Mouse (Mus musculus): ENCODE results near the gene Ociad2. TPM values are rescaled to one million over a fixed set of nuclear protein-coding genes. Genes with fewer than 3 reads are reported as not detected.

Gene Ociad2
- total RNA-seq, 2 experiments from 2014 or later: not detected

GRCm38 (mm10) chr5:73310401-73310800, 30.4 kb downstream of the Ociad2 start:
- peak; percentile 54 for ATAC-seq (replicated peaks; ENCODE audit: low FRiP score, poor library complexity, severe bottlenecking)

GRCm38 (mm10) chr5:73309496-73309895, 31.3 kb downstream of the Ociad2 start:
- ATAC-seq (replicated peaks; ENCODE audit: low FRiP score, poor library complexity, severe bottlenecking): no peak

GRCm38 (mm10) chr5:73307297-73307696, 33.5 kb downstream of the Ociad2 start:
- no peak for ATAC-seq (replicated peaks; ENCODE audit: low FRiP score, poor library complexity, severe bottlenecking)

GRCm38 (mm10) chr5:73306486-73306885, 34.3 kb downstream of the Ociad2 start:
- ATAC-seq (replicated peaks; ENCODE audit: low FRiP score, poor library complexity, severe bottlenecking): no peak

GRCm38 (mm10) chr5:73304507-73304906, 36.3 kb downstream of the Ociad2 start:
- no peak for ATAC-seq (replicated peaks; ENCODE audit: low FRiP score, poor library complexity, severe bottlenecking)

- 0 out of 2 replicates have a peak, but pooled peaks have one; percentile 27 for ATAC-seq (replicated peaks; ENCODE audit: low FRiP score, poor library complexity, severe bottlenecking)
Observed at GRCm38 (mm10) chr5:73301601-73302307, 39.1 kb downstream of the Ociad2 start.

- no peak for ATAC-seq (replicated peaks; ENCODE audit: low FRiP score, poor library complexity, severe bottlenecking)
Observed at GRCm38 (mm10) chr5:73295916-73296315, 44.9 kb downstream of the Ociad2 start.

- no peak for ATAC-seq (replicated peaks; ENCODE audit: low FRiP score, poor library complexity, severe bottlenecking)
Observed at GRCm38 (mm10) chr5:73295016-73295415, 45.8 kb downstream of the Ociad2 start.

GRCm38 (mm10) chr5:73293458-73293827, 47.4 kb downstream of the Ociad2 start:
- ATAC-seq (replicated peaks; ENCODE audit: low FRiP score, poor library complexity, severe bottlenecking): no peak

GRCm38 (mm10) chr5:73292502-73293457, 48.0 kb downstream of the Ociad2 start, which contains the start of gene Ociad1:
Gene Ociad1, plus strand, starts transcription at chr5:73292784.
- ATAC-seq (replicated peaks; ENCODE audit: low FRiP score, poor library complexity, severe bottlenecking): peak; percentile 96

- ATAC-seq (replicated peaks; ENCODE audit: low FRiP score, poor library complexity, severe bottlenecking): no peak
Observed at GRCm38 (mm10) chr5:73289900-73290299, 50.9 kb downstream of the Ociad2 start.

- no peak for ATAC-seq (replicated peaks; ENCODE audit: low FRiP score, poor library complexity, severe bottlenecking)
Observed at GRCm38 (mm10) chr5:73286603-73287002, 54.2 kb downstream of the Ociad2 start.

GRCm38 (mm10) chr5:73285470-73285978, 55.3 kb downstream of the Ociad2 start:
- ATAC-seq (replicated peaks; ENCODE audit: low FRiP score, poor library complexity, severe bottlenecking): no peak

- no peak for ATAC-seq (replicated peaks; ENCODE audit: low FRiP score, poor library complexity, severe bottlenecking)
Observed at GRCm38 (mm10) chr5:73284046-73284445, 56.8 kb downstream of the Ociad2 start.

- no peak for ATAC-seq (replicated peaks; ENCODE audit: low FRiP score, poor library complexity, severe bottlenecking)
Observed at GRCm38 (mm10) chr5:73280567-73280850, 60.3 kb downstream of the Ociad2 start.

- ATAC-seq (replicated peaks; ENCODE audit: low FRiP score, poor library complexity, severe bottlenecking): no peak
Observed at GRCm38 (mm10) chr5:73279732-73280566, 60.9 kb downstream of the Ociad2 start.

GRCm38 (mm10) chr5:73279190-73279589, 61.6 kb downstream of the Ociad2 start:
- no peak for ATAC-seq (replicated peaks; ENCODE audit: low FRiP score, poor library complexity, severe bottlenecking)

- ATAC-seq (replicated peaks; ENCODE audit: low FRiP score, poor library complexity, severe bottlenecking): no peak
Observed at GRCm38 (mm10) chr5:73274941-73275340, 65.9 kb downstream of the Ociad2 start.

GRCm38 (mm10) chr5:73273171-73273570, 67.7 kb downstream of the Ociad2 start:
- ATAC-seq (replicated peaks; ENCODE audit: low FRiP score, poor library complexity, severe bottlenecking): no peak

Measured in erythroblast, adult 5-6 weeks (primary cell).